Mouse (Mus musculus) monocyte, adult 2 months (primary cell): ENCODE data around the gene Rnf31.

Source experiments
- DNase-seq, 2 experiments: peaks; one replicate each; pipeline ENCODE4 v3.0.0; 2022; ENCODE audit warnings: low spot score in 2 of 2, low read depth in 1 of 2

Rnf31 gene

GRCm38 (mm10) chr14:55603633-55604576 is 12.4 kb downstream of the Rnf31 start:
- peak; percentile 83 to 93 for DNase-seq

GRCm38 (mm10) chr14:55604823-55605222 is 13.3 kb downstream of the Rnf31 start:
- DNase-seq: no peak

- DNase-seq: no peak
These were observed 14.4 kb downstream of the Rnf31 start for GRCm38 (mm10) chr14:55605743-55606459.

GRCm38 (mm10) chr14:55608339-55608738 is 16.8 kb downstream of the Rnf31 start:
- no peak for DNase-seq

GRCm38 (mm10) chr14:55613346-55613745 is 21.8 kb downstream of the Rnf31 start:
- DNase-seq: no peak

GRCm38 (mm10) chr14:55614565-55615178 is 23.2 kb downstream of the Rnf31 start:
- DNase-seq: no peak

- no peak for DNase-seq
These were observed 24.4 kb downstream of the Rnf31 start for GRCm38 (mm10) chr14:55615876-55616275.

- DNase-seq: no peak
These were observed 25.3 kb downstream of the Rnf31 start for GRCm38 (mm10) chr14:55616844-55617243.

GRCm38 (mm10) chr14:55617822-55618221 is 26.3 kb downstream of the Rnf31 start, which contains the start of gene Rec8:
Gene Rec8, plus strand, starts transcription at chr14:55618037.
- no peak for DNase-seq

- no peak for DNase-seq
These were observed 27.1 kb downstream of the Rnf31 start for GRCm38 (mm10) chr14:55618486-55619195.

- DNase-seq: no peak
These were observed 36.7 kb downstream of the Rnf31 start for GRCm38 (mm10) chr14:55628077-55628827.

GRCm38 (mm10) chr14:55629312-55629711 is 37.8 kb downstream of the Rnf31 start:
- peak in 1 of 2 experiments; percentile 62 for DNase-seq

- DNase-seq: no peak
These were observed 43.5 kb downstream of the Rnf31 start for GRCm38 (mm10) chr14:55634874-55635522.

- peak; percentile 63 to 77 for DNase-seq
These were observed 44.1 kb downstream of the Rnf31 start, which contains the start of gene Ipo4 for GRCm38 (mm10) chr14:55635523-55636007. Gene Ipo4, minus strand, starts transcription at chr14:55635957.

GRCm38 (mm10) chr14:55637795-55638194 is 46.3 kb downstream of the Rnf31 start, which contains the start of gene Gm49378:
Gene Gm49378, minus strand, starts transcription at chr14:55637895.
- DNase-seq: no peak

GRCm38 (mm10) chr14:55640816-55641215 is 49.3 kb downstream of the Rnf31 start:
- no peak for DNase-seq

GRCm38 (mm10) chr14:55641291-55641690 is 49.8 kb downstream of the Rnf31 start:
- no peak for DNase-seq

- no peak for DNase-seq
These were observed 51.2 kb downstream of the Rnf31 start for GRCm38 (mm10) chr14:55642679-55643059.
